22 mouse cellular contexts compared by ENCODE assay signal in genomic region chr9:32376863-32377590, GRCm38 (mm10). TPM values are rescaled to one million over a fixed set of nuclear protein-coding genes. Genes with fewer than 3 reads are reported as not detected.
"Had no signal": no experiment of that assay in that cellular context is flagged by ENCODE, and none has a peak within 500 bp of the region (broad histone marks: within the 10 kb centered on the region; RNA-seq: fewer than 3 reads in every experiment).

No protein-coding gene starts in this region.

- H3K36me3 ChIP-seq: intestine, embryonic 15.5 days; limb, embryonic 10.5 days; limb, embryonic 13.5 days; liver, embryonic 12.5 days; liver, embryonic 15.5 days; lung, embryonic 15.5 days; midbrain, embryonic 10.5 days had no signal

- H3K9me3 ChIP-seq: intestine, embryonic 15.5 days; limb, embryonic 10.5 days; limb, embryonic 13.5 days; liver, embryonic 12.5 days; liver, embryonic 15.5 days; lung, embryonic 15.5 days; megakaryocyte, embryonic 14.5 days; midbrain, embryonic 10.5 days had no signal

- H3K9ac ChIP-seq: intestine, embryonic 15.5 days; limb, embryonic 13.5 days; liver, embryonic 12.5 days; liver, embryonic 15.5 days; lung, embryonic 15.5 days had no signal

- DNase-seq: liver; lung, adult 18-20 months; lung, postnatal 10 days; lung, postnatal 36 days; midbrain, embryonic 14.5 days; thymus, adult 18-20 months; thymus, postnatal 36 days had no signal

- H3K27ac ChIP-seq: intestine, embryonic 15.5 days; limb, embryonic 10.5 days; limb, embryonic 13.5 days; liver, embryonic 12.5 days; liver, embryonic 15.5 days; lung, embryonic 15.5 days; midbrain, embryonic 10.5 days had no signal

- ATAC-seq: intestine, embryonic 15.5 days; liver, embryonic 12.5 days had no signal

- H3K27me3 ChIP-seq: intestine, embryonic 15.5 days; limb, embryonic 13.5 days; liver, embryonic 12.5 days; liver, embryonic 15.5 days; lung, embryonic 15.5 days had no signal

- H3K4me3 ChIP-seq: intestine, embryonic 15.5 days; limb, embryonic 10.5 days; limb, embryonic 13.5 days; liver, embryonic 12.5 days; liver, embryonic 15.5 days; lung, embryonic 15.5 days; megakaryocyte, embryonic 14.5 days; midbrain, embryonic 10.5 days had no signal

- H3K4me1 ChIP-seq: intestine, embryonic 15.5 days; limb, embryonic 10.5 days; limb, embryonic 13.5 days; liver, embryonic 12.5 days; liver, embryonic 15.5 days; lung, embryonic 15.5 days; midbrain, embryonic 10.5 days had no signal

- H3K4me2 ChIP-seq: intestine, embryonic 15.5 days; limb, embryonic 13.5 days; liver, embryonic 12.5 days; liver, embryonic 15.5 days; lung, embryonic 15.5 days had no signal

RNA-seq across cellular contexts. Expression of gene Kcnj1, which starts 4.7 kb away (rescaled TPM):
- polyA plus RNA-seq: intestine, embryonic 15.5 days; limb, embryonic 10.5 days; limb, embryonic 13.5 days; liver, embryonic 12.5 days; liver, embryonic 15.5 days; lung, embryonic 15.5 days; midbrain, embryonic 10.5 days; midbrain, embryonic 14.5 days; midbrain, postnatal 0 days; neural tube, embryonic 11.5 days; neural tube, embryonic 14.5 days; small intestine, adult 2 months; stomach, embryonic 16.5 days; urinary bladder, adult 2 months had no signal

RNA-seq across cellular contexts. Expression of gene Kcnj5, which starts 32.9 kb away (rescaled TPM):
- polyA plus RNA-seq: testis, adult 2 months had no signal
